Comparison of ENCODE assay signal across 18 mouse cellular contexts in genomic region chr7:141892151-141892550, GRCm38 (mm10). TPM values are rescaled to one million over a fixed set of nuclear protein-coding genes. Genes with fewer than 3 reads are reported as not detected.
"Had no signal": no experiment of that assay in that cellular context is flagged by ENCODE, and none has a peak within 500 bp of the region (broad histone marks: within the 10 kb centered on the region; RNA-seq: fewer than 3 reads in every experiment).

No protein-coding gene starts in this region.

- H3K4me1 ChIP-seq: limb, embryonic 12.5 days; stomach, embryonic 15.5 days had no signal

- DNase-seq: liver; lung, adult 2 months; lung, postnatal 10 days; retina, postnatal 1 day; right cerebral cortex, postnatal 4 days; spleen, adult 18-20 months; thymus, adult 2 months; thymus, postnatal 25 days had no signal

- H3K27me3 ChIP-seq: limb, embryonic 12.5 days; liver, embryonic 15.5 days; megakaryocyte, embryonic 14.5 days; midbrain, embryonic 15.5 days; neural tube, embryonic 13.5 days; stomach, embryonic 15.5 days had no signal

- H3K27ac ChIP-seq: kidney, postnatal 0 days; limb, embryonic 12.5 days; liver, embryonic 15.5 days; macrophage; midbrain, embryonic 15.5 days; neural tube, embryonic 13.5 days; stomach, embryonic 15.5 days had no signal

- H3K4me2 ChIP-seq: limb, embryonic 12.5 days; liver, embryonic 15.5 days; midbrain, embryonic 11.5 days; midbrain, embryonic 15.5 days; neural tube, embryonic 13.5 days; stomach, embryonic 15.5 days had no signal

- H3K9me3 ChIP-seq: limb, embryonic 12.5 days; liver, embryonic 15.5 days; megakaryocyte, embryonic 14.5 days; midbrain, embryonic 15.5 days; neural tube, embryonic 13.5 days; stomach, embryonic 15.5 days had no signal

- H3K9ac ChIP-seq: limb, embryonic 12.5 days; liver, embryonic 15.5 days; midbrain, embryonic 15.5 days; neural tube, embryonic 13.5 days; stomach, embryonic 15.5 days had no signal

- ATAC-seq: midbrain, embryonic 15.5 days had no signal

- H3K4me3 ChIP-seq: limb, embryonic 12.5 days; liver, embryonic 15.5 days; megakaryocyte, embryonic 14.5 days; midbrain, embryonic 15.5 days; neural tube, embryonic 13.5 days; stomach, embryonic 15.5 days had no signal

RNA-seq across cellular contexts. Expression of gene Muc5b, which starts 53.3 kb away (rescaled TPM):
- polyA plus RNA-seq: macrophage; urinary bladder, adult 2 months had no signal

RNA-seq across cellular contexts. Expression of gene Brsk2, which starts 57.4 kb away (rescaled TPM):
- polyA plus RNA-seq: macrophage had no signal
